Mouse (Mus musculus): ENCODE measurements around the gene Defb45. TPM values are rescaled to one million over a fixed set of nuclear protein-coding genes. Genes with fewer than 3 reads are reported as not detected.
A peak's percentile ranks its signal among the peaks of the same experiment; 100 is the strongest.

Defb45 gene
- polyA plus RNA-seq, 1 experiment from 2014 or later, result not detected

GRCm38 (mm10) chr2:152569038-152569437, 30.2 kb downstream of the Defb45 start, which contains the start of gene Gm17416:
Gene Gm17416, plus strand, starts transcription at chr2:152569338.
- no peaks in the 10 kb centered on the region for H3K9me3 ChIP-seq (ENCODE audit: control insufficient read depth, low read length)
- 80% methylated on average over 5 of the region's 5 CpGs for WGBS
- H3K9ac ChIP-seq (ENCODE audit: low read depth, low read length), result no peak within 1 kb of the TSS
- H3K27ac ChIP-seq (ENCODE audit: low read depth, low read length), result no peak within 1 kb of the TSS; the same call in 1 of the 2 replicates
- no peak for ATAC-seq (ENCODE audit: low FRiP score, low TSS enrichment)
- H3K4me2 ChIP-seq (replicated peaks; ENCODE audit: low read depth, low read length), result no peak within 1 kb of the TSS
- no peak within 1 kb of the TSS for H3K4me3 ChIP-seq (ENCODE audit: low read length)
- no peaks in the 10 kb centered on the region for H3K4me1 ChIP-seq (ENCODE audit: control insufficient read depth, insufficient read depth, low read length)
- no peaks in the 10 kb centered on the region for H3K27me3 ChIP-seq (ENCODE audit: control insufficient read depth, insufficient read depth, low read length)
- no peaks in the 10 kb centered on the region for H3K36me3 ChIP-seq (ENCODE audit: control insufficient read depth, insufficient read depth, low read length)

- WGBS, result 87% methylated on average over 7 of the region's 7 CpGs
- Histone ChIP-seq H3K27me3 (ENCODE audit: control insufficient read depth, insufficient read depth, low read length) (no peaks in the 10 kb centered on the region), H3K36me3 (ENCODE audit: control insufficient read depth, insufficient read depth, low read length) (no peaks in the 10 kb centered on the region), H3K9me3 (ENCODE audit: control insufficient read depth, low read length) (no peaks in the 10 kb centered on the region), H3K4me1 (ENCODE audit: control insufficient read depth, insufficient read depth, low read length) (peaks cover 8% of the 10 kb centered on the region; the same call in 1 of the 2 replicates), H3K4me3 (ENCODE audit: low read length) (no peak overlapping the region), H3K4me2 (replicated peaks; ENCODE audit: low read depth, low read length) (no peak overlapping the region), H3K27ac (ENCODE audit: low read depth, low read length) (no peak overlapping the region), H3K9ac (ENCODE audit: low read depth, low read length) (no peak overlapping the region)
- ATAC-seq (ENCODE audit: low FRiP score, low TSS enrichment), result no peak
Observed at GRCm38 (mm10) chr2:152556655-152557054, 42.5 kb downstream of the Defb45 start.

- Histone ChIP-seq H3K27ac (ENCODE audit: low read depth, low read length) (peak overlapping the region; percentile 8; the same call in 1 of the 2 replicates), H3K4me1 (ENCODE audit: control insufficient read depth, insufficient read depth, low read length) (peaks cover 8% of the 10 kb centered on the region; the same call in 1 of the 2 replicates), H3K27me3 (ENCODE audit: control insufficient read depth, insufficient read depth, low read length) (no peaks in the 10 kb centered on the region), H3K36me3 (ENCODE audit: control insufficient read depth, insufficient read depth, low read length) (no peaks in the 10 kb centered on the region), H3K9me3 (ENCODE audit: control insufficient read depth, low read length) (no peaks in the 10 kb centered on the region), H3K9ac (ENCODE audit: low read depth, low read length) (no peak overlapping the region), H3K4me3 (ENCODE audit: low read length) (no peak overlapping the region), H3K4me2 (replicated peaks; ENCODE audit: low read depth, low read length) (peak overlapping the region; percentile 29)
- WGBS, result 9% methylated on average over 16 of the region's 16 CpGs
- peak; percentile 60; the same call in 1 of the 2 replicates for ATAC-seq (ENCODE audit: low FRiP score, low TSS enrichment)
Observed at GRCm38 (mm10) chr2:152553774-152554423, 45.3 kb downstream of the Defb45 start.

GRCm38 (mm10) chr2:152548124-152548523, 51.1 kb downstream of the Defb45 start:
- no peak overlapping the region for H3K27ac ChIP-seq (ENCODE audit: low read depth, low read length)

GRCm38 (mm10) chr2:152544691-152545090, 54.5 kb downstream of the Defb45 start:
- no peak overlapping the region for H3K4me3 ChIP-seq (ENCODE audit: low read length)
- no peak overlapping the region for H3K9ac ChIP-seq (ENCODE audit: low read depth, low read length)
- no peak overlapping the region for H3K4me2 ChIP-seq (replicated peaks; ENCODE audit: low read depth, low read length)
- no peaks in the 10 kb centered on the region for H3K36me3 ChIP-seq (ENCODE audit: control insufficient read depth, insufficient read depth, low read length)
- H3K9me3 ChIP-seq (ENCODE audit: control insufficient read depth, low read length), result peaks cover 5% of the 10 kb centered on the region; the same call in 1 of the 2 replicates
- ATAC-seq (ENCODE audit: low FRiP score, low TSS enrichment), result peak; percentile 65
- no peaks in the 10 kb centered on the region for H3K27me3 ChIP-seq (ENCODE audit: control insufficient read depth, insufficient read depth, low read length)
- no peak overlapping the region; the same call in 1 of the 2 replicates for H3K27ac ChIP-seq (ENCODE audit: low read depth, low read length)
- peaks cover 9% of the 10 kb centered on the region; the same call in 1 of the 2 replicates for H3K4me1 ChIP-seq (ENCODE audit: control insufficient read depth, insufficient read depth, low read length)
- 14% methylated on average over 4 of the region's 4 CpGs for WGBS

More at GRCm38 (mm10) chr2:152548124-152548523, 51.1 kb downstream of the Defb45 start:
- no peaks in the 10 kb centered on the region for H3K36me3 ChIP-seq (ENCODE audit: control insufficient read depth, insufficient read depth, low read length)
- H3K4me1 ChIP-seq (ENCODE audit: control insufficient read depth, insufficient read depth, low read length), result peaks cover 17% of the 10 kb centered on the region; the same call in 1 of the 2 replicates
- no peak for ATAC-seq (ENCODE audit: low FRiP score, low TSS enrichment)
- no peak overlapping the region for H3K9ac ChIP-seq (ENCODE audit: low read depth, low read length)
- no peak overlapping the region for H3K4me2 ChIP-seq (replicated peaks; ENCODE audit: low read depth, low read length)
- H3K27me3 ChIP-seq (ENCODE audit: control insufficient read depth, insufficient read depth, low read length), result no peaks in the 10 kb centered on the region
- WGBS, result 70% methylated on average over 5 of the region's 5 CpGs
- no peak overlapping the region for H3K4me3 ChIP-seq (ENCODE audit: low read length)
- no peaks in the 10 kb centered on the region for H3K9me3 ChIP-seq (ENCODE audit: control insufficient read depth, low read length)

GRCm38 (mm10) chr2:152543478-152543877, 55.7 kb downstream of the Defb45 start:
- no peak overlapping the region for H3K9ac ChIP-seq (ENCODE audit: low read depth, low read length)
- peaks cover 5% of the 10 kb centered on the region; the same call in 1 of the 2 replicates for H3K9me3 ChIP-seq (ENCODE audit: control insufficient read depth, low read length)
- no peak overlapping the region for H3K27ac ChIP-seq (ENCODE audit: low read depth, low read length)
- H3K4me3 ChIP-seq (ENCODE audit: low read length), result no peak overlapping the region
- H3K4me2 ChIP-seq (replicated peaks; ENCODE audit: low read depth, low read length), result no peak overlapping the region
- no peaks in the 10 kb centered on the region for H3K36me3 ChIP-seq (ENCODE audit: control insufficient read depth, insufficient read depth, low read length)
- no peaks in the 10 kb centered on the region for H3K27me3 ChIP-seq (ENCODE audit: control insufficient read depth, insufficient read depth, low read length)
- ATAC-seq (ENCODE audit: low FRiP score, low TSS enrichment), result no peak
- 51% methylated on average over 4 of the region's 4 CpGs for WGBS
- H3K4me1 ChIP-seq (ENCODE audit: control insufficient read depth, insufficient read depth, low read length), result peaks cover 9% of the 10 kb centered on the region; the same call in 1 of the 2 replicates

Other genes starting within 250 kb of the Defb45 start
- gene Nrsn2, start 222.8 kb downstream of the Defb45 start, polyA plus RNA-seq (2014; fragmentation: Nextera tagmentation; extraction: Ambion mirVana), result 1.7 and 2.4 TPM in 2 replicates
- gene Sox12, start 201.3 kb downstream of the Defb45 start, polyA plus RNA-seq (2014; fragmentation: Nextera tagmentation; extraction: Ambion mirVana), result 22.3 and 25.3 TPM in 2 replicates
- gene Zcchc3, start 184.4 kb downstream of the Defb45 start, polyA plus RNA-seq (2014; fragmentation: Nextera tagmentation; extraction: Ambion mirVana), result 51.1 and 62.2 TPM in 2 replicates
- 0.37 TPM in 2 replicates for gene 6820408C15Rik, start 183.8 kb downstream of the Defb45 start, polyA plus RNA-seq (2014; fragmentation: Nextera tagmentation; extraction: Ambion mirVana)
- not detected in 2 replicates for gene Defb23, start 134.8 kb downstream of the Defb45 start, polyA plus RNA-seq (2014; fragmentation: Nextera tagmentation; extraction: Ambion mirVana)
- gene Defb20, start 122.3 kb downstream of the Defb45 start, polyA plus RNA-seq (2014; fragmentation: Nextera tagmentation; extraction: Ambion mirVana), result not detected in 2 replicates
- not detected in 2 replicates for gene Defb22, start 109.3 kb downstream of the Defb45 start, polyA plus RNA-seq (2014; fragmentation: Nextera tagmentation; extraction: Ambion mirVana)
- gene Defb26, start 87.7 kb downstream of the Defb45 start, polyA plus RNA-seq (2014; fragmentation: Nextera tagmentation; extraction: Ambion mirVana), result not detected in 2 replicates
- gene Defb28, start 81.1 kb downstream of the Defb45 start, polyA plus RNA-seq (2014; fragmentation: Nextera tagmentation; extraction: Ambion mirVana), result 0.80 TPM in 1 of 2 replicates, not detected in the other
- 0.66 TPM in 1 of 2 replicates, not detected in the other for gene Defb29, start 59.3 kb downstream of the Defb45 start, polyA plus RNA-seq (2014; fragmentation: Nextera tagmentation; extraction: Ambion mirVana)
- not detected in 2 replicates for gene Gm17416, start 30.1 kb downstream of the Defb45 start, polyA plus RNA-seq (2014; fragmentation: Nextera tagmentation; extraction: Ambion mirVana)
- not detected in 2 replicates for gene Defb21, start 26.7 kb downstream of the Defb45 start, polyA plus RNA-seq (2014; fragmentation: Nextera tagmentation; extraction: Ambion mirVana)
- not detected in 2 replicates for gene Defb19, start 19.1 kb downstream of the Defb45 start, polyA plus RNA-seq (2014; fragmentation: Nextera tagmentation; extraction: Ambion mirVana)
- 1.1 TPM in 2 replicates for gene Defb36, start 4.9 kb upstream of the Defb45 start, polyA plus RNA-seq (2014; fragmentation: Nextera tagmentation; extraction: Ambion mirVana)
- 28.2 and 37.2 TPM in 2 replicates for gene Defb25, start 23.7 kb upstream of the Defb45 start, polyA plus RNA-seq (2014; fragmentation: Nextera tagmentation; extraction: Ambion mirVana)
- 46.9 and 61.8 TPM in 2 replicates for gene Rem1, start 27.6 kb upstream of the Defb45 start, polyA plus RNA-seq (2014; fragmentation: Nextera tagmentation; extraction: Ambion mirVana)
- gene H13, start 70.1 kb upstream of the Defb45 start, polyA plus RNA-seq (2014; fragmentation: Nextera tagmentation; extraction: Ambion mirVana), result 127 and 147 TPM in 2 replicates
- gene Mcts2, start 87.6 kb upstream of the Defb45 start, polyA plus RNA-seq (2014; fragmentation: Nextera tagmentation; extraction: Ambion mirVana), result 35.4 and 40.8 TPM in 2 replicates
- 129 and 178 TPM in 2 replicates for gene Id1, start 136.9 kb upstream of the Defb45 start, polyA plus RNA-seq (2014; fragmentation: Nextera tagmentation; extraction: Ambion mirVana)
- gene Cox4i2, start 154.8 kb upstream of the Defb45 start, polyA plus RNA-seq (2014; fragmentation: Nextera tagmentation; extraction: Ambion mirVana), result 12.1 and 18.8 TPM in 2 replicates
- gene Bcl2l1, start 232.3 kb upstream of the Defb45 start, polyA plus RNA-seq (2014; fragmentation: Nextera tagmentation; extraction: Ambion mirVana), result 66.9 and 96.1 TPM in 2 replicates
- 107 and 124 TPM in 2 replicates for gene Tpx2, start 248.6 kb upstream of the Defb45 start, polyA plus RNA-seq (2014; fragmentation: Nextera tagmentation; extraction: Ambion mirVana)

Measured in kidney, embryonic 14.5 days (tissue).